Mouse (Mus musculus) frontal cortex, postnatal 36 days (tissue): ENCODE results near the gene Tnrc6c.
A peak's percentile ranks its signal among the peaks of the same experiment; 100 is the strongest.

Experiments used
- DNase-seq, 2 experiments: peaks; one replicate each; pipeline ENCODE4 v3.0.0; 2022; ENCODE audit warnings: low spot score in 2 of 2

Gene Tnrc6c

GRCm38 (mm10) chr11:117729341-117729740 is 75.3 kb downstream of the Tnrc6c start:
- no peak for DNase-seq

- no peak for DNase-seq
These were observed 75.9 kb downstream of the Tnrc6c start for GRCm38 (mm10) chr11:117729798-117730489.

GRCm38 (mm10) chr11:117730490-117730838 is 76.4 kb downstream of the Tnrc6c start:
- DNase-seq: peak in 1 of 2 experiments; percentile 42

GRCm38 (mm10) chr11:117731470-117731869 is 77.4 kb downstream of the Tnrc6c start:
- DNase-seq: no peak

GRCm38 (mm10) chr11:117736037-117736689 is 82.1 kb downstream of the Tnrc6c start:
- no peak for DNase-seq

- no peak for DNase-seq
These were observed 84.0 kb downstream of the Tnrc6c start for GRCm38 (mm10) chr11:117738123-117738522.

- no peak for DNase-seq
These were observed 87.0 kb downstream of the Tnrc6c start for GRCm38 (mm10) chr11:117741128-117741527.

GRCm38 (mm10) chr11:117742243-117742642 is 88.2 kb downstream of the Tnrc6c start:
- DNase-seq: no peak

- DNase-seq: no peak
These were observed 88.6 kb downstream of the Tnrc6c start for GRCm38 (mm10) chr11:117742715-117743114.

GRCm38 (mm10) chr11:117743454-117744030 is 89.5 kb downstream of the Tnrc6c start:
- no peak for DNase-seq

- DNase-seq: no peak
These were observed 94.5 kb downstream of the Tnrc6c start for GRCm38 (mm10) chr11:117748628-117749027.

GRCm38 (mm10) chr11:117749414-117749813 is 95.3 kb downstream of the Tnrc6c start:
- DNase-seq: peak; percentile 63 to 82

- no peak for DNase-seq
These were observed 97.5 kb downstream of the Tnrc6c start for GRCm38 (mm10) chr11:117751544-117751943.

- DNase-seq: no peak
These were observed 101.8 kb downstream of the Tnrc6c start for GRCm38 (mm10) chr11:117755891-117756290.

- no peak for DNase-seq
These were observed 105.2 kb downstream of the Tnrc6c start for GRCm38 (mm10) chr11:117759267-117759666.

- no peak for DNase-seq
These were observed 106.5 kb downstream of the Tnrc6c start for GRCm38 (mm10) chr11:117760374-117761119.

GRCm38 (mm10) chr11:117761801-117762200 is 107.7 kb downstream of the Tnrc6c start:
- no peak for DNase-seq

- no peak for DNase-seq
These were observed 108.2 kb downstream of the Tnrc6c start for GRCm38 (mm10) chr11:117762246-117762645.

GRCm38 (mm10) chr11:117764319-117764718 is 110.2 kb downstream of the Tnrc6c start:
- DNase-seq: no peak

GRCm38 (mm10) chr11:117765361-117765760 is 111.3 kb downstream of the Tnrc6c start:
- no peak for DNase-seq

- peak in 1 of 2 experiments; percentile 62 for DNase-seq
These were observed 112.2 kb downstream of the Tnrc6c start for GRCm38 (mm10) chr11:117766275-117766674.
